Mouse (Mus musculus) spleen, adult 2 months (tissue): Measurements from ENCODE around the gene Rapgef5. TPM values are rescaled to one million over a fixed set of nuclear protein-coding genes. Genes with fewer than 3 reads are reported as not detected.

ENCODE experiments used
- DNase-seq, 2 experiments: peaks; one replicate each; pipeline versions ENCODE4 v3.0.0 to v3.0.0-alpha.2; 2012 to 2021; ENCODE audit warnings: low spot score in 2 of 2, low read depth in 1 of 2
- H3K27ac ChIP-seq: fragments of 200-500 bp; 2 replicates; pipeline ENCODE4 v1.5.1; 2012; ENCODE audit warnings: low read length, inconsistent platforms; ENCODE audit not compliant: insufficient read depth
- H3K27me3 ChIP-seq: fragments of 200-500 bp; 2 replicates; pipeline ENCODE4 v1.6.1; 2012; ENCODE audit warnings: mild to moderate bottlenecking, moderate library complexity, low read length, inconsistent platforms; ENCODE audit not compliant: control insufficient read depth, insufficient read depth
- H3K36me3 ChIP-seq: fragments of 200-500 bp; 2 replicates; pipeline ENCODE4 v1.6.1; 2012; ENCODE audit warnings: mild to moderate bottlenecking, low read length, inconsistent platforms; ENCODE audit not compliant: control insufficient read depth, insufficient read depth
- H3K4me1 ChIP-seq: fragments of 200-500 bp; 2 replicates; pipeline ENCODE4 v1.6.1; 2011; ENCODE audit warnings: inconsistent platforms; ENCODE audit not compliant: control insufficient read depth, insufficient read depth, insufficient read length
- H3K4me3 ChIP-seq: fragments of 200-500 bp; 2 replicates; pipeline ENCODE4 v1.5.1; 2011; ENCODE audit warnings: mild to moderate bottlenecking, inconsistent platforms; ENCODE audit not compliant: insufficient read depth, insufficient read length; ENCODE audit errors: extremely low read depth
- CTCF ChIP-seq: fragments of 200-500 bp; IDR thresholded peaks from 2 replicates; pipeline ENCODE4 v1.5.1; 2011; ENCODE audit warnings: mild to moderate bottlenecking, inconsistent platforms; ENCODE audit not compliant: insufficient read depth, insufficient read length, insufficient replicate concordance; ENCODE audit errors: extremely low read depth
- POLR2A ChIP-seq: fragments of 200-500 bp; IDR thresholded peaks from 2 replicates; pipeline ENCODE4 v1.6.1; 2011; ENCODE audit warnings: low read depth, low read length, inconsistent platforms
- WGBS: fragments of 180-500 bp; shearing (Covaris S2); methylation state at CpG from one replicate; pipeline ENCODE4 v1.1.7; 2018; 5-methylcytosine and 5-hydroxymethylcytosine counted together
- polyA plus RNA-seq: library from polyadenylated mRNA; depleted of rRNA; stranded (reverse); fragments of >200 nt; gene quantifications from 2 replicates; pipeline ENCODE4 v1.2.3, GENCODE M21; 2012

Rapgef5 gene
- polyA plus RNA-seq, 1 experiment: 6.9 TPM

- whole genome bisulfite sequencing: 91% methylated on average over 3 of the region's 3 CpGs
- Histone ChIP-seq H3K36me3 (no peaks in the 10 kb centered on the region), H3K4me3 (no peak overlapping the region), H3K27me3 (no peaks in the 10 kb centered on the region), H3K4me1 (no peaks in the 10 kb centered on the region), H3K27ac (no peak overlapping the region)
- TF ChIP-seq POLR2A (no peak), CTCF (no peak)
- no peak for DNase-seq
Measured at GRCm38 (mm10) chr12:117686732-117687131, 170.5 kb downstream of the Rapgef5 start.

GRCm38 (mm10) chr12:117688655-117689548, 172.6 kb downstream of the Rapgef5 start:
- H3K27me3 ChIP-seq: no peaks in the 10 kb centered on the region
- TF ChIP-seq CTCF (no peak), POLR2A (no peak)
- H3K4me1 ChIP-seq: no peaks in the 10 kb centered on the region
- H3K4me3 ChIP-seq: no peak overlapping the region
- H3K27ac ChIP-seq: no peak overlapping the region
- no peak for DNase-seq
- WGBS: 66% methylated on average over 32 of the region's 32 CpGs
- peaks cover 1% of the 10 kb centered on the region; the same call in 1 of the 2 replicates for H3K36me3 ChIP-seq

- Histone ChIP-seq H3K4me3 (no peak overlapping the region), H3K36me3 (peaks cover 1% of the 10 kb centered on the region; the same call in 1 of the 2 replicates), H3K27ac (no peak overlapping the region), H3K4me1 (no peaks in the 10 kb centered on the region), H3K27me3 (no peaks in the 10 kb centered on the region)
- WGBS: 88% methylated on average over 5 of the region's 5 CpGs
- TF ChIP-seq CTCF: no peak
- no peak for TF ChIP-seq POLR2A
- no peak for DNase-seq
Measured at GRCm38 (mm10) chr12:117691336-117691735, 175.1 kb downstream of the Rapgef5 start.

DNA sequence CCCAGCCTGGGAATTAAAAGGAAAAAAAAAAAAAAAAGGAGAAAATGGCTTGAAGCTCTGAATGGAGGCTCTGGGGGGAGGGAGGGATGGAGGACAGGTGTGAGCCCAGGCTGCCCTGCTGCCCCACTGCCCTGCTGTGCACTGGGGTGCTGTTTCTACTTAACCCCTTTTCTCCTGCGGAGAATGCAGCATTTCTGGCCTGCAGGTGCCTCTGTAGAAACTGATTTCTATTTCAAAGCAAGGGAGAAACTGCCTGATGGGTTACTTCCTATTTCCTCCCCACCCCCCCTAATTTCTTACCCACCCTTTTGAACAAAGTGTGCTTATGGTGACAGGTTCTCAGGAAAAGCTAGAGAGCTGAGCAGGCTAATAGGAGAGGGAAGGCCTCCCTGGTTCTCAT, 176.5 kb downstream of the Rapgef5 start:
- Histone ChIP-seq H3K36me3 (peaks cover 1% of the 10 kb centered on the region; the same call in 1 of the 2 replicates), H3K4me1 (no peaks in the 10 kb centered on the region), H3K27me3 (no peaks in the 10 kb centered on the region), H3K4me3 (no peak overlapping the region), H3K27ac (no peak overlapping the region)
- DNase-seq: no peak
- TF ChIP-seq POLR2A (no peak), CTCF (no peak)
- 64% methylated on average over 1 of the region's 1 CpGs for WGBS

DNA sequence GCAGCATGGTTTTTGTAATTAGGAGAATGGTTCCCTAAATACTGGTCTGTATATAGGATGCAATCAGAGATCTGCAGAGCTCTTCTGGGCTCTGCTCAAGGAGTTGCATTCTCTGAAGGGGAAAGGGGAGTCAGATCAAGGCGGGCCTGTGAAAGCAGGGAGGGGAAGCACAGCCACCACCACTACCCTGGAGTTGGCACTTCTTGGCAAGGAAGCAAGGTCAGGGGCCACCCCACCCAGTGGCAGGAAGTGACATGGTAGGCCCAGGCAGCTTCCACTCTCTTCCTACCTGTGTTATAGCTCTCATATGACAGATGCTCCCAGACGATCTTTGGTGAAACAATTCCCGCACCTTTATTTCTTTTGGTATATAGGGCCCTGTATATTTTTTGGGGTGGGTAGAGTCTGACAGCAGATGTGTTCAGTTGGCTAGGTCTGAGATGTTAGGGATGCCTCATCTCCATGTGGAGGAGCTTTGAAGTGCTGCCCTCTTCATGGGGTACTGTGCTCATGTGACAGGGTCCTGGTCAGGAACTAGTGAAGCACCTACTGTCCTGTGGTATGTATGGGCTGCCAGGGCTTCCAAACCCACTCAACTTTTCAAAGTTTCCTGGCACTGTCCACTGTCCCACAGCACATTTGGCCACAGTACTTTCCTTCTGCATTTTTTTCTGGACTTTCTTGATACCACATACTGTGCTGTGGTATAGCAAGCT, 183.8 kb downstream of the Rapgef5 start:
- Histone ChIP-seq H3K4me1 (no peaks in the 10 kb centered on the region), H3K4me3 (no peak overlapping the region), H3K27ac (no peak overlapping the region), H3K36me3 (no peaks in the 10 kb centered on the region), H3K27me3 (no peaks in the 10 kb centered on the region)
- WGBS: 73% methylated on average over 3 of the region's 3 CpGs
- no peak for TF ChIP-seq CTCF
- TF ChIP-seq POLR2A: no peak
- DNase-seq: no peak

DNA sequence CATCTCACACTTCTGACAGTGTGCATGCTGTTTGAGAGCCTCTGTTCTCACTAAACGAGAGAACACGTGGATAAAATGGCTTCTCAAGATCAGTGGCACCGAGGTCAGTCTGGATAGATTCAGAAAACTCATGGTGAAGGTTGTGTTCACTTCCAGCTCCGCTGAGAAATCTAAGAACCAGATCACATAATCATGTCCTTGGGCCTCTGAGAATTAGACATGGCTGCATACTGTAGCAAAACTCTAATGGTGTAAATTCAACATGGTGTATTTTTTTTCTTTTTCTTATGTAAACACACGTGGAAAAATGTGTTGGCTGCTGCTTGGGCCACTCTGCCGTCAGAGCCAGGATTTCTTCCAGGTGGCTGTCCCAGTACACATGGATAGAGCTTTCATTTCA, 184.6 kb downstream of the Rapgef5 start:
- TF ChIP-seq CTCF: no peak
- TF ChIP-seq POLR2A: no peak
- no peak overlapping the region for H3K4me3 ChIP-seq
- H3K27ac ChIP-seq: no peak overlapping the region
- H3K36me3 ChIP-seq: no peaks in the 10 kb centered on the region
- no peaks in the 10 kb centered on the region for H3K4me1 ChIP-seq
- no peak for DNase-seq
- WGBS: 92% methylated on average over 6 of the region's 6 CpGs
- H3K27me3 ChIP-seq: no peaks in the 10 kb centered on the region

- Histone ChIP-seq H3K36me3 (no peaks in the 10 kb centered on the region), H3K27me3 (no peaks in the 10 kb centered on the region), H3K4me1 (no peaks in the 10 kb centered on the region), H3K27ac (no peak overlapping the region), H3K4me3 (no peak overlapping the region)
- TF ChIP-seq POLR2A: no peak
- no peak for TF ChIP-seq CTCF
- no peak for DNase-seq
- 92% methylated on average over 8 of the region's 8 CpGs for WGBS
Measured at GRCm38 (mm10) chr12:117702291-117702690, 186.0 kb downstream of the Rapgef5 start.
